ENCODE assay signal across 9 mouse cellular contexts in the genomic region with DNA sequence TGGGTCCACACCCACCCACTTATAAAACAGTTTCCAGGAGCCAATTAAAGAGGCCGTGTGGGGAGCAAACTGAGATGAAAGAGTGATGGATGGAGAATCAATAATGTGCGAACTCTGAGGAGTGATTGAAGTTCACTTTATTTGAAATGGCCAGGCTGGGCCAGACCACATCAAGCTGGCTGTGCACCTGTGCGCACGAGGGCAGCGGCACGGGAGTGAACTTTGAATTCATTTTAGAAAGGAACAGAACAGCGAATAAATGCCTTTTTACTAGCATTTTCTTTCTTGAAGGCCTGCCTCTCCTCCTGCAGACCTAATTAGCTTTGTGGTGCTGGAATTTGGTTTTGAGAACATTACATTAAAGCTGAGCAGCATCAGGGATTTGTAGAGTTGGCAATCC.
A peak's percentile ranks its signal among the peaks of the same experiment; 100 is the strongest.
DNase-seq lines count a peak whose midpoint lies in the region; ATAC-seq and TF ChIP-seq lines count a peak whose summit lies in the region.
"Had no signal": no experiment of that assay in that cellular context is flagged by ENCODE, and none has a peak within 500 bp of the region (broad histone marks: within the 10 kb centered on the region; RNA-seq: fewer than 3 reads in every experiment).

No protein-coding gene starts in this region.

- H3K9ac ChIP-seq in heart, embryonic 13.5 days: peak overlapping the region; percentile 77
- H3K9ac ChIP-seq in embryonic facial prominence, embryonic 13.5 days: no peak overlapping the region
- H3K9ac ChIP-seq in intestine, postnatal 0 days (ENCODE audit: low read depth, low read length): no peak overlapping the region
- H3K9ac ChIP-seq in midbrain, embryonic 12.5 days (replicated peaks): 0 out of 2 replicates have a peak overlapping the region, but pooled peaks have one; percentile 29

- H3K4me2 ChIP-seq in heart, embryonic 13.5 days: peak overlapping the region; percentile 64
- H3K4me2 ChIP-seq in embryonic facial prominence, embryonic 13.5 days: peak overlapping the region; percentile 46; the same call in 1 of the 2 replicates
- peak overlapping the region; percentile 51; the same call in 1 of the 2 replicates for H3K4me2 ChIP-seq in intestine, postnatal 0 days (replicated peaks; ENCODE audit: low read depth)
- H3K4me2 ChIP-seq in midbrain, embryonic 12.5 days (replicated peaks): no peak overlapping the region

- H3K4me3 ChIP-seq in heart, embryonic 13.5 days: peak overlapping the region; percentile 45
- no peak overlapping the region for H3K4me3 ChIP-seq in embryonic facial prominence, embryonic 13.5 days
- H3K4me3 ChIP-seq in intestine, postnatal 0 days (ENCODE audit: low read depth, low read length): no peak overlapping the region
- H3K4me3 ChIP-seq in midbrain, embryonic 12.5 days: no peak overlapping the region

- H3K27me3 ChIP-seq in heart, embryonic 13.5 days (replicated peaks): no peaks in the 10 kb centered on the region
- no peaks in the 10 kb centered on the region for H3K27me3 ChIP-seq in embryonic facial prominence, embryonic 13.5 days
- no peaks in the 10 kb centered on the region for H3K27me3 ChIP-seq in intestine, postnatal 0 days (replicated peaks; ENCODE audit: control insufficient read depth, insufficient read depth, low read length)
- H3K27me3 ChIP-seq in midbrain, embryonic 12.5 days: no peaks in the 10 kb centered on the region

- H3K9me3 ChIP-seq in heart, embryonic 13.5 days: no peaks in the 10 kb centered on the region
- no peaks in the 10 kb centered on the region for H3K9me3 ChIP-seq in embryonic facial prominence, embryonic 13.5 days
- no peaks in the 10 kb centered on the region for H3K9me3 ChIP-seq in intestine, postnatal 0 days (ENCODE audit: control insufficient read depth)
- H3K9me3 ChIP-seq in midbrain, embryonic 12.5 days: no peaks in the 10 kb centered on the region

- no peak for TF ChIP-seq CTCF in intestine, postnatal 0 days (IDR thresholded peaks at IDR 0.05; ENCODE audit: low read depth)

- no peaks in the 10 kb centered on the region for H3K36me3 ChIP-seq in heart, embryonic 13.5 days
- H3K36me3 ChIP-seq in embryonic facial prominence, embryonic 13.5 days: no peaks in the 10 kb centered on the region
- H3K36me3 ChIP-seq in intestine, postnatal 0 days (ENCODE audit: control insufficient read depth, insufficient read depth): no peaks in the 10 kb centered on the region
- no peaks in the 10 kb centered on the region for H3K36me3 ChIP-seq in midbrain, embryonic 12.5 days

- H3K27ac ChIP-seq in heart, embryonic 13.5 days (replicated peaks): peak overlapping the region; percentile 88
- peak overlapping the region; percentile 68 for H3K27ac ChIP-seq in embryonic facial prominence, embryonic 13.5 days
- no peak overlapping the region for H3K27ac ChIP-seq in intestine, postnatal 0 days (ENCODE audit: low read depth, low read length)
- peak overlapping the region; percentile 63; the same call in 1 of the 2 replicates for H3K27ac ChIP-seq in midbrain, embryonic 12.5 days (replicated peaks)

- 30% methylated on average over 7 of the region's 7 CpGs for WGBS in heart, embryonic 13.5 days
- 24% methylated on average over 7 of the region's 7 CpGs for WGBS in embryonic facial prominence, embryonic 13.5 days
- WGBS in intestine, postnatal 0 days: 39% methylated on average over 7 of the region's 7 CpGs
- 28% methylated on average over 7 of the region's 7 CpGs for WGBS in midbrain, embryonic 12.5 days

- ATAC-seq in heart, embryonic 13.5 days (ENCODE audit: extremely low read depth, insufficient number of reproducible peaks, low FRiP score, low TSS enrichment): no peak
- ATAC-seq in embryonic facial prominence, embryonic 13.5 days (ENCODE audit: insufficient number of reproducible peaks, insufficient read depth, low FRiP score, low TSS enrichment, low read depth): no peak
- ATAC-seq in intestine, postnatal 0 days: no peak; the same call in 1 of the 2 replicates
- ATAC-seq in midbrain, embryonic 12.5 days (ENCODE audit: low FRiP score, low read depth): no peak
- ATAC-seq in granulocyte monocyte progenitor cell, adult 5-6 weeks (replicated peaks; ENCODE audit: poor library complexity, severe bottlenecking): no peak
- ATAC-seq: CD4-positive, CD25-positive, alpha-beta regulatory T cell, adult 4 months had no signal

- peaks cover 92% of the 10 kb centered on the region for H3K4me1 ChIP-seq in heart, embryonic 13.5 days
- H3K4me1 ChIP-seq in embryonic facial prominence, embryonic 13.5 days: peaks cover 61% of the 10 kb centered on the region
- peaks cover 18% of the 10 kb centered on the region for H3K4me1 ChIP-seq in intestine, postnatal 0 days (replicated peaks; ENCODE audit: control insufficient read depth, insufficient read depth, low read length)
- H3K4me1 ChIP-seq in midbrain, embryonic 12.5 days: peaks cover 61% of the 10 kb centered on the region

- no peak for DNase-seq in heart, postnatal 25 days (ENCODE audit: low spot score)
- no peak for DNase-seq in left cerebral cortex, postnatal 14 days (ENCODE audit: low spot score in 2 of 2)
- DNase-seq in right cerebral cortex, postnatal 14 days: no peak

- intact Hi-C loops in heart, postnatal 25 days (cut with DNase I): no loop called here
- intact Hi-C loops in left cerebral cortex, postnatal 14 days (cut with DNase I): no loop called here

Comparison
In these comparisons a context has a peak if more than half of its experiments do, and no peak if none do; other contexts are left out.
1. H3K9ac ChIP-seq: peak in heart, embryonic 13.5 days (single experiment) and midbrain, embryonic 12.5 days (single experiment); none in embryonic facial prominence, embryonic 13.5 days (single experiment) and intestine, postnatal 0 days (single experiment).